In genomic region chr11:115538045-115538444, GRCm38 (mm10) we compare ENCODE assay signal across 15 mouse cellular contexts. TPM values are rescaled to one million over a fixed set of nuclear protein-coding genes. Genes with fewer than 3 reads are reported as not detected.
DNase-seq lines count a peak whose midpoint lies in the region; ATAC-seq and TF ChIP-seq lines count a peak whose summit lies in the region.
"Had no signal": no experiment of that assay in that cellular context is flagged by ENCODE, and none has a peak within 500 bp of the region (broad histone marks: within the 10 kb centered on the region; RNA-seq: fewer than 3 reads in every experiment).

No protein-coding gene starts in this region.

- no peaks in the 10 kb centered on the region; the same call in 1 of the 2 replicates for H3K79me2 ChIP-seq in heart, adult 2 months (replicated peaks; ENCODE audit: control insufficient read depth, insufficient read depth, low read length)
- peaks cover 30% of the 10 kb centered on the region for H3K79me2 ChIP-seq in MEL (ENCODE audit: control insufficient read depth, insufficient read depth, low read length, poor library complexity)

- TF ChIP-seq POLR2A in heart, adult 2 months (IDR thresholded peaks at IDR 0.05; ENCODE audit: insufficient read depth, low read depth, low read length): no peak
- no peak for TF ChIP-seq POLR2A in MEL (IDR thresholded peaks at IDR 0.05; ENCODE audit: control insufficient read depth in 1 of 2, insufficient read depth in 1 of 2, low read depth in 1 of 2, low read length in 2 of 2, poor library complexity in 1 of 2)

- ATAC-seq in lung, postnatal 0 days: no peak

- H3K9me3 ChIP-seq in lung, postnatal 0 days (ENCODE audit: low read length): no peaks in the 10 kb centered on the region
- no peaks in the 10 kb centered on the region for H3K9me3 ChIP-seq in MEL (replicated peaks; ENCODE audit: insufficient read depth, low read length)
- H3K9me3 ChIP-seq: embryonic facial prominence, embryonic 15.5 days; forebrain, embryonic 12.5 days; heart, embryonic 15.5 days; hindbrain, embryonic 12.5 days; lung, embryonic 15.5 days had no signal

- no peak overlapping the region for H3K27ac ChIP-seq in heart, adult 2 months
- no peak overlapping the region for H3K27ac ChIP-seq in lung, postnatal 0 days (ENCODE audit: low read length)
- no peak overlapping the region for H3K27ac ChIP-seq in MEL (ENCODE audit: control insufficient read depth, low read depth, low read length)
- H3K27ac ChIP-seq: embryonic facial prominence, embryonic 15.5 days; forebrain, embryonic 12.5 days; heart, embryonic 15.5 days; hindbrain, embryonic 12.5 days; lung, embryonic 15.5 days had no signal

- intact Hi-C loops in heart, adult 2 months (cut with DNase I): no loop called here
- intact Hi-C loops in heart, postnatal 25 days (cut with DNase I): no loop called here

- no peaks in the 10 kb centered on the region for H3K27me3 ChIP-seq in heart, adult 2 months (ENCODE audit: control insufficient read depth, insufficient read depth, low read length)
- no peaks in the 10 kb centered on the region for H3K27me3 ChIP-seq in lung, postnatal 0 days (replicated peaks; ENCODE audit: insufficient read depth, low read length)
- peaks cover 0 to 2% of the 10 kb centered on the region in 2 experiments; a peak in 2 of 4 replicates for H3K27me3 ChIP-seq in MEL (ENCODE audit: control insufficient read depth in 1 of 2, insufficient read depth in 2 of 2, low read length in 2 of 2)
- H3K27me3 ChIP-seq: embryonic facial prominence, embryonic 15.5 days; heart, embryonic 15.5 days; lung, embryonic 15.5 days had no signal

- DNase-seq in heart, adult 2 months: no peak
- DNase-seq in heart, postnatal 25 days (ENCODE audit: low spot score): no peak
- DNase-seq in lung, postnatal 0 days (ENCODE audit: low spot score): no peak
- no peak for DNase-seq in lung, postnatal 10 days
- DNase-seq in MEL (ENCODE audit: low read depth, low spot score): peak; percentile 76
- DNase-seq in naive thymus-derived CD4-positive, alpha-beta T cell, adult 2 months (ENCODE audit: low read depth): peak; percentile 59
- DNase-seq in heart, adult 11 months: no peak
- DNase-seq in neural tube, embryonic 10.5 days (ENCODE audit: extremely low spot score, low spot score): no peak
- DNase-seq: kidney, adult 11 months; kidney, postnatal 4 days had no signal

- no peak overlapping the region for H3K9ac ChIP-seq in heart, adult 2 months (ENCODE audit: low read depth, low read length)
- H3K9ac ChIP-seq in lung, postnatal 0 days (replicated peaks; ENCODE audit: low read depth): no peak overlapping the region
- no peak overlapping the region for H3K9ac ChIP-seq in MEL (ENCODE audit: control insufficient read depth, low read depth, low read length, poor library complexity, severe bottlenecking)
- H3K9ac ChIP-seq: embryonic facial prominence, embryonic 15.5 days; forebrain, embryonic 12.5 days; heart, embryonic 15.5 days; hindbrain, embryonic 12.5 days; lung, embryonic 15.5 days had no signal

- H3K4me1 ChIP-seq in heart, adult 2 months (ENCODE audit: control insufficient read depth, insufficient read depth, low read length): peaks cover 3% of the 10 kb centered on the region; the same call in 1 of the 2 replicates
- H3K4me1 ChIP-seq in lung, postnatal 0 days (ENCODE audit: insufficient read depth, low read depth, low read length): 0 out of 2 replicates have a peak, but pooled peaks cover 2% of the 10 kb centered on the region
- peaks cover 9 to 20% of the 10 kb centered on the region in 2 experiments for H3K4me1 ChIP-seq in MEL (ENCODE audit: control insufficient read depth in 1 of 2, insufficient read depth in 2 of 2, low read length in 2 of 2)

- TF ChIP-seq CTCF in heart, adult 2 months (IDR thresholded peaks at IDR 0.05): peak; percentile 48
- TF ChIP-seq CTCF in lung, postnatal 0 days (IDR thresholded peaks at IDR 0.05): peak; percentile 18; the same call in 1 of the 2 replicates
- peak; percentile 7 to 57 (median 20); a peak in 3 of 6 replicates for TF ChIP-seq CTCF in MEL (IDR thresholded peaks at IDR 0.05 in 2 of 3, conservative IDR thresholded peaks at IDR 0.05 in 1 of 3; ENCODE audit: control insufficient read depth in 1 of 3, insufficient read depth in 1 of 3, low read depth in 2 of 3, low read length in 3 of 3, poor library complexity in 1 of 3, severe bottlenecking in 1 of 3)

- WGBS in heart, adult 2 months: 68% methylated on average over 2 of the region's 2 CpGs
- WGBS in lung, postnatal 0 days: 55% methylated on average over 2 of the region's 2 CpGs

- no peak for TF ChIP-seq EP300 in heart, adult 2 months (IDR thresholded peaks at IDR 0.05; ENCODE audit: insufficient read depth, low read depth, low read length)
- TF ChIP-seq EP300 in lung, postnatal 0 days (IDR thresholded peaks at IDR 0.05): no peak
- no peak for TF ChIP-seq EP300 in MEL (IDR thresholded peaks at IDR 0.05; ENCODE audit: low read depth in 1 of 2, low read length in 2 of 2)

- TF ChIP-seq RAD21 in MEL (IDR thresholded peaks at IDR 0.05; ENCODE audit: low read depth, low read length): peak; percentile 44

- peaks cover 18% of the 10 kb centered on the region for H3K36me3 ChIP-seq in heart, adult 2 months (ENCODE audit: control insufficient read depth, insufficient read depth, low read length)
- H3K36me3 ChIP-seq in lung, postnatal 0 days (ENCODE audit: insufficient read depth, low read length): no peaks in the 10 kb centered on the region
- peaks cover 15 to 26% of the 10 kb centered on the region in 2 experiments for H3K36me3 ChIP-seq in MEL (ENCODE audit: control insufficient read depth in 1 of 2, insufficient read depth in 2 of 2, low read length in 2 of 2)

- no peak overlapping the region for H3K4me2 ChIP-seq in lung, postnatal 0 days (replicated peaks; ENCODE audit: low read depth, low read length)
- H3K4me2 ChIP-seq: embryonic facial prominence, embryonic 15.5 days; forebrain, embryonic 12.5 days; heart, embryonic 15.5 days; hindbrain, embryonic 12.5 days; lung, embryonic 15.5 days had no signal

- no peak overlapping the region for H3K4me3 ChIP-seq in heart, adult 2 months
- no peak overlapping the region for H3K4me3 ChIP-seq in lung, postnatal 0 days (ENCODE audit: low read depth, low read length)
- H3K4me3 ChIP-seq in MEL (ENCODE audit: control insufficient read depth in 1 of 2, insufficient read depth in 1 of 2, low read depth in 2 of 2, low read length in 2 of 2): no peak overlapping the region
- H3K4me3 ChIP-seq: embryonic facial prominence, embryonic 15.5 days; forebrain, embryonic 12.5 days; heart, embryonic 15.5 days; hindbrain, embryonic 12.5 days; lung, embryonic 15.5 days had no signal

TF ChIP-seq in MEL, 35 proteins besides CTCF, POLR2A, EP300 and RAD21 (continues in another document):
- TF ChIP-seq CHD2 (IDR thresholded peaks at IDR 0.05; ENCODE audit: low read length) (no peak), CHD1 (IDR thresholded peaks at IDR 0.05; ENCODE audit: low read depth, low read length) (no peak), MAX (IDR thresholded peaks at IDR 0.05; ENCODE audit: low read length) (peak; percentile 47; the same call in 1 of the 2 replicates), TBP (IDR thresholded peaks at IDR 0.05; ENCODE audit: low read depth, low read length) (no peak), HCFC1 (IDR thresholded peaks at IDR 0.05; ENCODE audit: low read depth, low read length) (peak; percentile 42; the same call in 1 of the 2 replicates), MYC (IDR thresholded peaks at IDR 0.05; ENCODE audit: low read depth, low read length) (peak; percentile 95), POLR2AphosphoS5 (IDR thresholded peaks at IDR 0.05; ENCODE audit: borderline replicate concordance, low read depth, low read length) (no peak), MXI1 (IDR thresholded peaks at IDR 0.05; ENCODE audit: low read depth, low read length) (peak; percentile 78), SMC3 (IDR thresholded peaks at IDR 0.05; ENCODE audit: low read depth, low read length) (peak; percentile 66), NRF1 (IDR thresholded peaks at IDR 0.05; ENCODE audit: insufficient read depth, low read depth, low read length, poor library complexity, severe bottlenecking) (no peak), ELF1 (IDR thresholded peaks at IDR 0.05; ENCODE audit: low read depth, low read length) (0 out of 2 replicates have a peak, but pooled peaks have one; percentile 53), ZMIZ1 (IDR thresholded peaks at IDR 0.05; ENCODE audit: low read depth, low read length) (no peak), MYB (IDR thresholded peaks at IDR 0.05; ENCODE audit: low read depth, low read length) (no peak)

RNA-seq across cellular contexts. Expression of gene Sumo2, which starts 2.0 kb away (rescaled TPM):
- total RNA-seq in heart, adult 2 months (2021): 100 to 1,000 TPM; 168 to 177 TPM
- 64.7 and 126 TPM in 2 replicates for polyA plus RNA-seq in heart, adult 2 months (2012; rRNA removed)
- 100 to 1,000 TPM; 165 to 177 TPM for total RNA-seq in heart, postnatal 25 days (2021)
- 546 and 580 TPM in 2 replicates for polyA plus RNA-seq in lung, postnatal 0 days (2015; fragmentation: Nextera tagmentation; extraction: Ambion mirVana)
- total RNA-seq in MEL (2012; rRNA removed): 653 and 657 TPM in 2 replicates
- 100 to 1,000 TPM in 1 of 2 experiments, not detected in 1; 556 TPM for polyA plus RNA-seq in MEL (2012; ENCODE audit: insufficient read depth in 1 of 2, insufficient read length in 2 of 2, low read depth in 1 of 2, low replicate concordance in 2 of 2, missing spikeins in 1 of 2)

RNA-seq across cellular contexts. Expression of gene Jpt1, which starts 23.9 kb away (rescaled TPM):
- 100 to 1,000 TPM; 110 TPM for total RNA-seq in heart, adult 2 months (2021)
- 116 and 124 TPM in 2 replicates for polyA plus RNA-seq in heart, adult 2 months (2012; rRNA removed)
- total RNA-seq in heart, postnatal 25 days (2021): 100 to 1,000 TPM; 121 to 135 TPM
- 195 and 201 TPM in 2 replicates for polyA plus RNA-seq in lung, postnatal 0 days (2015; fragmentation: Nextera tagmentation; extraction: Ambion mirVana)
- total RNA-seq in MEL (2012; rRNA removed): 331 and 353 TPM in 2 replicates
- 100 to 1,000 TPM in 1 of 2 experiments, not detected in 1; 382 TPM for polyA plus RNA-seq in MEL (2012; ENCODE audit: insufficient read depth in 1 of 2, insufficient read length in 2 of 2, low read depth in 1 of 2, low replicate concordance in 2 of 2, missing spikeins in 1 of 2)

RNA-seq across cellular contexts. Expression of gene Nup85, which starts 26.2 kb away (rescaled TPM):
- total RNA-seq in heart, adult 2 months (2021): 10 to 100 TPM; 19.8 to 20.2 TPM
- 28.0 and 44.1 TPM in 2 replicates for polyA plus RNA-seq in heart, adult 2 months (2012; rRNA removed)
- total RNA-seq in heart, postnatal 25 days (2021): 10 to 100 TPM; 20.4 to 25.1 TPM
- 38.4 and 44.2 TPM in 2 replicates for polyA plus RNA-seq in lung, postnatal 0 days (2015; fragmentation: Nextera tagmentation; extraction: Ambion mirVana)
- total RNA-seq in MEL (2012; rRNA removed): 338 and 362 TPM in 2 replicates
- 100 to 1,000 TPM in 1 of 2 experiments, not detected in 1; 370 TPM for polyA plus RNA-seq in MEL (2012; ENCODE audit: insufficient read depth in 1 of 2, insufficient read length in 2 of 2, low read depth in 1 of 2, low replicate concordance in 2 of 2, missing spikeins in 1 of 2)

RNA-seq across cellular contexts. Expression of gene Nt5c, which starts 46.4 kb away (rescaled TPM):
- total RNA-seq in heart, adult 2 months (2021): 10 to 100 TPM; 10.9 to 12.9 TPM
- 11.7 and 12.4 TPM in 2 replicates for polyA plus RNA-seq in heart, adult 2 months (2012; rRNA removed)
- 10 to 100 TPM; 13.9 to 14.9 TPM for total RNA-seq in heart, postnatal 25 days (2021)
- polyA plus RNA-seq in lung, postnatal 0 days (2015; fragmentation: Nextera tagmentation; extraction: Ambion mirVana): 102 and 109 TPM in 2 replicates
- total RNA-seq in MEL (2012; rRNA removed): 96.6 and 99.3 TPM in 2 replicates
- polyA plus RNA-seq in MEL (2012; ENCODE audit: insufficient read depth in 1 of 2, insufficient read length in 2 of 2, low read depth in 1 of 2, low replicate concordance in 2 of 2, missing spikeins in 1 of 2): 100 to 1,000 TPM in 1 of 2 experiments, not detected in 1; 102 TPM

Comparison
In these comparisons a context has a peak if more than half of its experiments do, and no peak if none do; other contexts are left out.
1. DNase-seq: peak in MEL (single experiment) and naive thymus-derived CD4-positive, alpha-beta T cell, adult 2 months (single experiment); none in heart, adult 2 months (0 of 2), heart, postnatal 25 days (single experiment), lung, postnatal 0 days (single experiment), lung, postnatal 10 days (single experiment), heart, adult 11 months (single experiment) and neural tube, embryonic 10.5 days (single experiment).
2. RNA of gene Nup85, which starts 26.2 kb away (total RNA-seq): 338 to 362 TPM in MEL; 20.4 to 25.1 TPM in heart, postnatal 25 days and 19.8 to 20.2 TPM in heart, adult 2 months; every median in the first group is over 10 times any median in the second.
3. Peak in every context shown above with its lines, with median percentiles within 50 percentile points of each other: CTCF ChIP-seq.